Mouse (Mus musculus) adrenal gland, adult 18-20 months (tissue): ENCODE measurements around the gene Macrod2. TPM values are rescaled to one million over a fixed set of nuclear protein-coding genes. Genes with fewer than 3 reads are reported as not detected.

Experiments used
- DNase-seq, 2 experiments: peaks; one replicate each; pipeline ENCODE4 v3.0.0; 2021 to 2022; ENCODE audit warnings: low spot score in 2 of 2
- total RNA-seq, 2 experiments: library from RNA; stranded (reverse); gene quantifications; 1 replicate in 1 of 2; 2 replicates in 1 of 2; pipeline ENCODE4 v1.2.3; 2021

The Macrod2 gene
- total RNA-seq, 2 experiments from 2014 or later, result 8.4 to 8.6 TPM

DNA sequence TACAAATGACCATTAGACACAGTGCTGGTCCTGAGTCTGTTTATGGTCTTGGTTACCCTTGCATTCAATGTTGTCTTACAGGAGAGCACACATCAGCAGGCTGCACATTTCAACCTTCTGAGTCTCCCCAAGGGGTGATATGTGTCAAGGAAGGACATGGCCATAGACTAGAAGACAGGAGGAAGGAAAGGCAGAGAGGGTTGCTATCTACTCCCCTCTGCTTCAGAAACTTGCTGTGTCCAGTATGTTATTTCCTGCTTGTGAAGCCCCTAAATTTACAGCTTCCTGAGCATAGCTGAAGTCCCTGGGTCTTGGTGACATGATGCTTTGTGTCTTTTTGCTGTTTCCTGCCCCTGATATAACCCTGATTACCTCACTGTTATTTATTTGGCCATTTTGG lies 799.4 kb downstream of the Macrod2 start:
- no peak for DNase-seq

DNA sequence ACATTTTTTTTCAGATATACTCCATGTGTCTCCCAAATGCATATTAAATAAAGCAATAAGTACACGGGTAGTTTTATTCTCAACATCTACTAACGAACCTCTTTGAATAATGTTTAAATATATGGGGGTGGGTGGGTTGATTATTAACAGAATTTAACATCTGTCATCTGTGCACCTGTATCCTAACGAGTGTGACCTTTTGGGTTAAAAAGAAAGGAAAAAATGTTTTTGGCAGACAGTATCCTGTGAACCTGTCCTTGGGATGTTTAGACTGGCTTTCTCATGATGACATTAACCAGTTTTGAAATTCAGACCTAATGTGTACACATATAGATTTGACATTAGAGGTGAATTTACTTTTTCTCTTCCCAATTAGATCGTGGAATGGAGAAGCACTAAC lies 805.4 kb downstream of the Macrod2 start:
- no peak for DNase-seq

DNA sequence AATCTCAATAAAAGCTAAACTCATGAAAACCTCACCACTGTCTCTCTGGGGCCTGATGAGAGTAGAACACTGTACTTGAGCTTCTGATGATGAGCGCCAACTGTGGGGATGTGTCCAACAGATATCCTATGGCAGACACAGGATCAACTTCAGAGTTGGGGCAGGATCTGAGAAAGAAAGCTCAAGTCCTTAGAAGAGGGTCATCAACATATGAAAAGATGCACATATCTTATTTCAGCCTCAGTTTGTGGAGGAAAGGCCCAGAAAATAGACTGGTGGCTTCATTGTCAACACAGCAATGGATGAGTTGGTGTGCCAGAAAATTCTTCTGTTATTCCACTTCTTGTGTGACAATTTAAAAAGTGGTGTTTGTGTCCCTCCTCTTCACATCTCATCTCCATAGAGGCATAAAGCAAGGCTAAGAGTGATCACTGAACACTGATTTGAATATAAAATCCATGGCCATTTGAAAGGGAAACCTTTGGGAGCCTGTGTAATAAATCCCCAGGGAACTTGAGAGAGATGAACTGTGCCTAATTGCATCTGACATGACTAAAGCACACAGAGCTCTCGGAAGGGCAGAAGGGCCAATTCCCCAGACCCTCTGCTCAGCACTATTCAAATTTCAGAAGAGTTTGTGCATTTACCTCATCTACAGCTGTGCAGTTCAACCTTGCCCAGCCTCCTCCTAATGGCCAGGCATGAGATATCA lies 806.4 kb downstream of the Macrod2 start:
- DNase-seq, result no peak

DNA sequence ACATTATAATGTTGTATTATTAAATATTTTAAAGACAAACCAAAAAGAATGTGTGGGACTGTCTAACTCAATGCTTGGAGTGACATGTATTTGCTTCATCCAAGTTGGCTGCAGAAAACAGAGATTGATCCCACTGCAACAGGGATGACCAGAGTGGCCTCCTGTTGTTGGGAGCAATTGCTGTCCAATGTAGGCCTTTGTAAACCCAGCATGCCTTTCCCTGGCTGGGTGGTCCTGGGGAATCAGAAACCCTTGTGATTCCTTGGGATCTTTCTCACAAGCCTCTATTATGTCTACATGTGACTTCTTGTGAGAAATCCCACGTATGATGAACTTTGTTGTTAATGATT lies 806.9 kb downstream of the Macrod2 start:
- no peak for DNase-seq

DNA sequence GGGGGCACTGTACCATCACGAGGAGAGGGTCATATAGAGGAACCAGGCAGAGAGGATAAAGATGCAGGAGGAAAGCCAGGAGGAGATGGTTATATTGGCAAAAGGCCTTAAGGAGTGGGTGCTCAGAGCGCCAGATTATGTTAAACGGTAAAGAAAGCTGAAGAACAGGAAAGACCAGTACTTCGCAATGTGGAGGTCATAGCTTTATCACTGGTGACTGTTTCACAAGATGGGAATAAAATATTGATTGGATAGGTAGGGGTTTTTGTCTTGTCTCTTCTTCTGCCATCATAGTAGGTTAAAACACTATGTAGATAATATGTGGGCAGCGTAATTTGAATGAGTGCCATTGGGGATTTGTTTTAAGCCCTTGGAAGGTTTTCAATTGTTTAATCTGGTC lies 816.2 kb downstream of the Macrod2 start:
- no peak for DNase-seq

DNA sequence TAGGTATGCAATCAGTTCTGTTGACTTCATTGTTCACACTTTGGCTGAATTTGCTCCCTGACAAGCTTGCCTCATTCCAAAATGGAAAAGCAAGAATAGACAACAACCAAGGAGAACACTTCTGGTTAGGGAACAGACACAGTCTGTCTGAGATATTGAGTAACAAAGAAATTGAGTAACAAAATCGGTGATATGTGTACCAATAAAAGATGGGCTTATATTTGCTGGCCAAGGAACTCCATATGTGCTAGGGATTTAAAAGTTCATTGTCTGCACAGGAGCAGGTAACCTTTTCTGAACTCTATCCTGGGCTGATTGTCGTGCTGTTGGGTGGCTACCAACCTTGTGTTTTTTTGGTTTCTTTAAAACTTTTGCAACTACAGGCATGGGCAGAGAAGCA lies 817.2 kb downstream of the Macrod2 start:
- no peak for DNase-seq

DNA sequence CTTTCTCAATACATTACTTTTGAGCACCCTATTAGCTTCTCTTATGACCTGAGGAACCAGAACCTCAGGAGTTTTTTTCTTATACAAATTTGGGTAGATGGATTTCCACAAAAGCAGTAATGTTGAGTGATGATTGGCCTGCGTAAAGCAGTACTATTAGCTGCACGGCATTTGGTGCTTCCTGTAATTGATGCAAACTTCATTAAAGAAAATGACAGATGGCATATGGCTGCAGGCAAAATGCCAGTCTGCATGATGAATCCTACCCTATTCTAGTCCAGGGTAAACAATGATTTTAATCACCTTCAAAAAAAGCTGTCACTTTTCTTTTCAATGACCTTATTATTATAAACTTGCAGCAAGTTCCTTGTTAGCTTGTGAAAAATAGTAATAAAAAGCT lies 822.4 kb downstream of the Macrod2 start:
- no peak for DNase-seq

DNA sequence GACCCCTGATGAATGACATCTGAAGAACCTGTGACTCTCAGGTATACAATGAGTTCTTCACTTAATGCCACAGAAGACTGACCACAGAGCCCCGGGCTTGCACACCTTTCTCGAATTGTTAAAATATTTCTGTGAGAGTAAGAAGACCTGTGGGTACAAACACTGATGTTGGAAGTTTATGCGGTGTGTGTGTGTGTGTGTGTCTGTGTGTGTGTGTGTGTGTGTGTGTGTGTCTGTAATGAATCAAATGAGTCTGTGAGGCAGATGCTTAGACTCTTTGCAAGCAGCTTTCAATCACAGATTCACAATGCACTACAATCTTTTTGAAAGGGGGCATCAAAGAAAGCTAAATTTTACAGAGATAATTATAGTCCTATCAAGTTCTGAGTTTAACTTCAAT lies 822.8 kb downstream of the Macrod2 start:
- DNase-seq, result no peak

DNA sequence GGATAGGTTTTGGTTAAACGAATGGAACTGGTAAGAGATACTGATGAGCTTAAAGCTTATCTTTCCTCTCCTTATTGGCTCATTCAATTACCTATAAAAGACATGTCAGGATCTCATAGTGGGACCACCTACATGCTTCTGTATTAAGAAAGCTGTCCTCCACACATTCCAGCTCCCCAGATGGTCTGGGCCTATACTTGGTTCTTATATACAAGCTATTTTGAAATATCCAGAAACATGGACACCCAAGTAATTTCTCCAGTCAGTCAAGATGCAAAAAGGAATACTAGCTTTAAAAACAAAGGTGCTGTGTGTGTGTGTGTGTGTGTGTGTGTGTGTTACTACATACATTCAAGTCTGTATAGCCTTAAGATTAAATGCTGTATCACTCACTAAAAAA lies 833.7 kb downstream of the Macrod2 start:
- no peak for DNase-seq

DNA sequence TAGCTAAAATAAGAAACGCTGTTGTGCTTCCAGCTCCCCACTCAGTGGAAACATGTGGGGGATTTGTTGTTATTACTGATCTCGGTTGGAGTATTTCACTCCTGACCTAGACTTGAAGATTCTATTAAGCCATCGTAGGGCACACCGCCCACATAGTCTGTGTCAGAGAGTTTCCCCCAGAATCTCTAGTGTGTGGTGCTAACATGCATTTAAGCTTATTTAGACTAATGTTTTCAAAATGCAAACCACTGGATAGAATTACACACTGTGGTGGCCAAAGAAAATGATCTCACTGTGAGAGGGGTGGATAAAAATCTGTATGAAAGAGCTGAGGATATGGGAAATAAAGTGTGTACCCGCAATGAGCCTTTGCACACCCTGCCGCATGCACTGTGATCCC lies 834.7 kb downstream of the Macrod2 start:
- no peak for DNase-seq

DNA sequence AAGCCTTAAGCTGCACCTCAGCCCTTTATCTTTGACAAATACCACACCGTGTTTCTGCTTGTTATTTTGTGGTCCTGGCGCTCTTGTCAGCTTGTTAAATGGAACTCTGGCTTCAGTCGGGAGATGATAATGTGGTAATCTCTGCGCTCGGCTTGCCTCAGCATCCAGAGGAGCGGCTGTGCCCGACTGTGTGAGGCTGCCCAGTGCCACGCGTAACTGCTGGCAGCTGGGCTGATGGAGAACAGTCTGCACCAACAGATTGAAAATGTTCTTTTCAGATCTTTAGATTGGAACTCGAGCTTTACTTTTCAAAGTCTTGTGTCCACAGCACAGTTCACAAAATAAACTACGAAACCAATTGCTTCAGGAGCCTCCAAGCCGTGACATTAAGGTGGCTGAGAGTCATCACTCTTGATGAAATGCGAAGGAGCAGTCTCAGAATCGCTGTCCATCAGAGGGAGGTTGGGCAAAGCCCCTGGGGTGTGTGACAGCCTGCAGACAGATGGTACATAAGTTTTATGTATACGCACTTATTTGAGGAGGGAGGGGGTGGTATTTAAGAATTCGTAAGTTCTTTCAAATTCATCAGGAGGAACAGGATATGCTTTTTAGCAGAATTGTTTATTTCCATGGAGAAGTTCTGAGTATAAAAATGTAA lies 836.0 kb downstream of the Macrod2 start:
- no peak for DNase-seq

DNA sequence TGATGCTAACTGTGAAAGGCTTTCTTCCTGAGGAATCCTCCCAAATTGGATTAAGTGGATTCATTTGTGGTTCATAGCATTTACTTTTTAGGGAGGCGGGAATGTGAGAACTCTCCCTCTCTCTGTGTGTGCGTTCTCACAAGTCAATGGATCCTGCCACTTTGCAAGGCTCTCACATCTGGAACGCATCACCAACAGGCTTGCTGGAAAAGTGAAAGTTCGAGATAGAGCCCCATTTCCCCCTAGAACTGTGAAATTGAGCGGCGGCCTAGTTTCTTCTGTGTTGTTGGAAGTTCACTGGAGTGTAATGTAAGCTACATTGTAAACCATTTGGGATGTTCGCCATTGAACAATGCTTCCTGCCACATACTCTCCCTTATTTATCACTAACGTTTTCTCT lies 839.2 kb downstream of the Macrod2 start:
- DNase-seq, result no peak

DNA sequence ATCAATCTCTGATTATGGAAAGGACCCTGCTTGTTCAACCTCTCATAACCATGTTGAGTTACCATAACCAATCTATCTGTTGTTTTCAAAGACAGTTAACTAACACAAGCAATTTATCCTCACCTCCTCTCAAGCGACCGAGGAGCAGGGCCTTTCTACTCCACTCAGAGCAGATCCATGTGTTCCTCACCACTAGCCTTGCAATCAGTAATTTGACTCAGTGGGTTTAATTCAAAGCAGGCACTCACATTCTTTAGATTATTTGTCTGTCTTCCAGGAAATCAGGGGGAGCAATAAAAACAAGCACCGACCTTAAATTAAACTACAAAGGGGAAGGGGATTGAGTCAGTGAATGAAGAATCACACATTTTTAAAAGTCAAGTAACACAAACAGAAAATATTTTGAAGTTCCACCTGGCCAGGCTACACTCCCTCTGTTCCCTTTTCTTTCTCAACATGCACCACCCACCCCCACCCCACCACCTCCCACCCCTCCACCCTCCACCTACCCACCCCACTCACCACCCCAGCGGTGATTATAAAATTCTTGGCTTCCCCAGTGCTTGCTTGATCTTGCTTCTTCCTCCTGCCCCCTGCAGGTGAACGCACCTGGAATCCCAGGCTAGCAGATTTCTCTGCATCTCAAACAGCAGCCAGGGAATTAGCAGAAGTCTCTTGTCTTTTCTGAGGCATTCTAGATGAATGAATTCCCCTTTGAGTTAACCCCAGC lies 839.8 kb downstream of the Macrod2 start:
- DNase-seq, result no peak

DNA sequence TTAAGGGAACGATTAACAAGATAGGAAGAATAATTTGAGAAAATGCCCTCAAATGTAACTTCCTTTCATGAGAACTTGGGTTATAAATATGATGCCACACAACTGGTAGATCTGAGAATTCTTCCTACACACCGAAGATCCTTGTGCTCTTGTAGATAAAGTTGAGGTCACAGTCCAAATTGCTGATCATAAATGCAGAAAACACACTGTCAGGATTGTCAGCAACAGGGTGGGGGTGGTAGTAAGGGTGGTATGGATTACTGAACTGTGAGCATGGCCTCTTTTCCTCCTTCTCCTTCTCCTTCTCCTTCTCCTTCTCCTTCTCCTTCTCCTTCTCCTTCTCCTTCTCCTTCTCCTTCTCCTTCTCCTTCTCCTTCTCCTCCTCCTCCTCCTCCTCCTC lies 852.6 kb downstream of the Macrod2 start:
- DNase-seq, result no peak

DNA sequence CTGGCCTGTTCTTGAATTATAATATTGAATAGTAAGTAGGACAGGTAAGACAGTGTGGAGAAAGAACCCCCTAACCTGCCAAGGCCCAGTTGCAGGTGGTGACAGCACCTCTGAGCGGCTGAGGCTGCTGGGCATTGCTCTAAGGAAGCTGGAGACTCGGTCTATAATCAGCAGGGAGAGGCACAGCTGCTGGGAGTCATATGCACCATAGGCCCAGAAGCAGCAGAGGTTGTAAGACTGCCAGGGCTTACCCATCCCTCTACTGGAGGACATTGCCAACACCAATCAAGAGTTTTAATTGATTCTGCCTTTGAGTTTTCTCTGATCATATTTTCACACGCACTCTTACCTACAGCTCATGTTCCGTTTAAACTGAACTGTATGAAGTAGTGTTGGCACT lies 869.5 kb downstream of the Macrod2 start:
- no peak for DNase-seq

DNA sequence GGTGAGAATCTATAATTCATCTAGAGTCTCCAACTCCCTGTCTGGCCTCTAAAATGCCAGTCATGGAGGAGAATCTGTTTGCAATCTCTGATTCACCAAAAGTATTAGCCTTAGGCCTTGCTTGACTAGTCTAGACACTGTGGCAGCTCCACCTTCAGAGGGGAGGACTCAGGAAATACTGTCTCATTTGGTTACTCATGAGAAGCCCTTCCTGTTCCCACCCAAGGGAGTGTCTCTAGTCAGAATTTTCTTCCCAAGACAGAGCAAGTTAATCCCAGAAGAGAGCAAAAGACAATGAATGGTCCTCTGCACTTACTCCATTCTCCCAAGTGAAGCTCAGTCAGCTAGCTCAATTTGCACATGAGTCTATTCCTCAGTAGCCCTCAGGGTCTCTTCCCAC lies 871.5 kb downstream of the Macrod2 start:
- DNase-seq, result no peak

DNA sequence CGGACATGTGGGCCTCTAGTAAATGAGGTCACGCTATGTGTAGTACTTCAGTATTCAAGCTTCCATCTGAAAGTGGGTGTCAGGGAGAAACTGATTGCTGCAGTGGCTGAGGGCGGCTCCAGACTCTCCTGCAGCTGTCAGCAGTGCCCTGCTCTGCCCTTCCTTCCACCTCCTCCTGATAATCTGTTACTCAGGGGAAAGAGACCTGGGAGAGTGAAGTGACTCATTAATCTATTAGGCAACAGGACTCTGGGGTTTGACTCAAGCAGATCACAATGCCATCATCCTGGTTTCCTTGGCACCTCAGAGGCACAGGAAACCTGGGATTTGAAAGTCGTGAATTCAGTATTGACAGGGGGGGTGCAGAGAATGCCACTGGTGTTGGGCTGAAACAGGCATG lies 876.4 kb downstream of the Macrod2 start:
- no peak for DNase-seq

DNA sequence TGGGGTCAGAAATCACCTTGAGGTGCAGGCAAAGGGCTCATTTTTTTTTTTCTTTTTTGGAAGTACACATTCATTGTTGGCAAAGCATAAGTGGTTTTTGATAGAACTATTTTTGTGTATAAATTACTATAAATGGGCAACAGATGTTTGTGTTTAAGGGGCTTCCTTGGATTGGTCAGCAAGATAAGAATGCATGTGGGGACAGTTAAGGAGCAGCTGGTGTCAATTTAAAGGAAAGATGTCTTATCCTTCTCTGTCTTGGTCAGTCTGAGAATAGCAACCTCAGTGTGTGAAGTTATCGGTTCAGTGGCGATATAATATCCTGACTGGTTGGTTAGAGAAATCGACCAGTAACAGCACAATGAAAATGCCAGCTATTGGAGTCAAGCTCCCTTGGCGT lies 877.9 kb downstream of the Macrod2 start:
- DNase-seq, result no peak

DNA sequence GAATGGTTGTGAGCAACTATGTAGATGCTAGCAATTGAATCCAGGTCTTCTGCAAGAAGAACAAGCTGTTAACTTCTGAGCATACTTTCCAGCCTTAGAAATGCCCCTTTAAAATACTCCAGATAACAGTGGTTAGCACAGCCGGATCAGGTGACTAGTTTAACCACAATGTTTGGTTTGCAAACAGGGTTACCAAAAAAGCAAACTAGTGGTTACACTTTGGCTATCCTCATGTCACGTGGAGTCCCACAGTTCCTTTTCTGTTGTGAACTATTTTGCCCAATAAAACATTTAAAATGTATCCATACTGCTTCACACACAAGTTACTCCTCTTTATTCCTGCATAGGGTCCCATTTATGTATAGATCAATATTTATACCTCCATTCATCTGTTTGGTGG lies 879.2 kb downstream of the Macrod2 start:
- DNase-seq, result no peak

DNA sequence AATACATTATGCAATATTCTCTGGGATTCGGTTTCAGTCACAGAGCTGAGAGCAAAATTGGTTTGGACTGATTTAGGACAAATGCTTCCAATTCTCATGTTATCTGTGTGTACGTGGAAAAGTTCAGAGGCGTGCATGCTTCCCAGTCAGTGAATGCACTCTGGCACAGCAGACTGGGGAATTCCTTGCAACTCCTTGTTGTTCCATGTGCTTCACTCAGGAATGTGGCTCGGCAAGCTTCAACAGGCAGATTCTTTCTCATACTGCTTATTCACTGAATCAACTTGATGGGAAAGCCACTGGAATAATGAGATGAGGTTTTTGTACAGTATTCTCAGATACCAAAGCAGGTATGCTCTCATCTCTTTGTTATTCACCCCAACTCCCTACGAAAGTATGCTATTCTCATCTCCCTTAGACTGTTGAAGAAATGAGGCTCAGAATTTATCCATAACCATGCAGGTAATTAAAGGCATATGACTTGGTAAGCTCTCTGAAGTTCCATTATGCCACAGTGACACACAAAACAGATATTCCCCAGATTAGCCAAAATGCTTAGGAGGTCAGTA lies 884.1 kb downstream of the Macrod2 start:
- no peak for DNase-seq

DNA sequence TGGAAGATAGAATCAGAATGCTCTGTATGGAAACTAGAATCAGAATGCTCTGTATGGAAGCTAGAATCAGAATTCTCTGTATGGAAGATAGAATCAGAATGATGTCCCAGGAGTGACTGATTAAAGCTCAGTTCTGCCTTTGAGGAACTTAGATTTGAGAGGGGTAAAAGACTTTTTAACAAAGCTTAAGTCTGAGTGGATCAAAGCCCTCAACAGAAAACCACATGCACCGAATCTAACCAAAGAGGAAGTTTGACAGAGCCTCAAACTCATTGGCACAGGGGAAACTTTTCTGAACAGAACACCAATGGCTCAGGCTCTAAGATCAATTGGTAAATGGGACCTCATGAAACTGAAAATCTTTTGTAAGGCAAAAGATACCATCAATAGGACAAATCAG lies 885.7 kb downstream of the Macrod2 start:
- no peak for DNase-seq

DNA sequence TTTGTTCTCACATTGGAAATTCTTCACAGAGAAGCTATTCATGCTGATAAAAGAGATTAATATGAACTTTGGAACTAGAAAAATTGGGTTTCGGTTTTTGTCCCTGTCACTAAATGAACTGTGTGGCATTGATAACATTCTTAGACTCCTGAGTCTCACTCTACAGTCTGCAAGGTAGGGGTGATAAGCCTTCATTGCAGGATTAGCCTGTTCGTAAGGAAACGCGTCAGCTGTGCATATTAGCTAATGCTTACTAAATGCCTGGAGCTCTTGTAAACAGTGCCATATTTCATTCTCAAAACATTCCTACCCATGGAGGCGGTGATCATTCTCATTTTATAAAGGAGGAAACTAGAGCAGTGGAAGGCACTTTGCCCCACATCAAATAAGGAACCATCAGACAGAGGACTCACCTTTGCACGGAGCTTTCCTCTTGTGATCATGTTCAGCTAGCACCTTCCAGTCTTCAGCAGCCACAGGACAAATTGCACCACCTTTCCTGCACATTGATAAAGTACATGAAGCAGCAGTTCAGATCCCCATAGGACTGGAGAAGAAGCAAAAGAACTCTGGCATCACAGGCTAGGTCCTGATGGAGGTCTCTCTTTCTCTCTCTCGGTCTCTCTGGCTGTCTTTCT lies 891.1 kb downstream of the Macrod2 start:
- DNase-seq, result no peak
